Mouse (Mus musculus): ENCODE measurements around the gene Parp1. TPM values are rescaled to one million over a fixed set of nuclear protein-coding genes. Genes with fewer than 3 reads are reported as not detected.

The Parp1 gene
- polyA plus RNA-seq, 1 experiment from 2014 or later = 285 TPM

DNA sequence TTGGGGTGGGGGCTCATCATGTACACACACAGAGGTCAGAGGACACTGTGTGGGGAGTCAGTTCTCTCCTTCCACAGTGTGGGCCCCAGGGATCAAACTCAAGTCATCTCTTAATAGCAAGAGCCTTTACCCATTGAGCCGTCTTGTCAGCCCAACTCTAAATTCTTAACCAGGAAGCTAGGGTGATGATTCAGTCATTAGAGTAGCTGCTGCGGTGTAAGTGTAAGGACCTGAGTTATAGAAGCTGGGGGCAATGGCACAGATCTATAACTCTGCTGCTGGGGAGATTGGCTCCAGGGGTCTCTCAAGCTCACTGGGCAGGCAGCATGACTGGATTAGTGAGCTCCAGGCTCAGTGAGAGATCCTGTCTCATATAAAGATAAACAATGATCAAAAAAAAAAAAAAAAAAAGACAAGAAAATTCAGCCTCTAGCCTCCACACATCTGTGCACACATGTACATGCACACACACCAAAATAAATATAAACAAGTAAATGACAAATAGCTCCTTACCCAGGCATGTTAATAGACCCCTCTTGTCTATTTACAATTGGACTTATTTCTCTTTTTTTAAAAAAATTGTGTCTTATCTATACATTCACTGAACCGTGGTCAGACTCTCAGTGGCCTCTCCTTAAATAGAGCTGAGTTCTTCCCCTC, 25.9 kb upstream of the Parp1 start:
- H3K9me3 ChIP-seq = no peaks in the 10 kb centered on the region
- no peak for DNase-seq (ENCODE audit: low spot score)
- no peak overlapping the region for H3K27ac ChIP-seq (replicated peaks)
- H3K4me1 ChIP-seq = peaks cover 20% of the 10 kb centered on the region
- peaks cover 16% of the 10 kb centered on the region for H3K27me3 ChIP-seq (replicated peaks; ENCODE audit: low read depth, poor library complexity, severe bottlenecking)
- 90% methylated on average over 3 of the region's 3 CpGs for WGBS
- no peak overlapping the region for H3K4me3 ChIP-seq
- no peaks in the 10 kb centered on the region for H3K36me3 ChIP-seq (replicated peaks)

DNA sequence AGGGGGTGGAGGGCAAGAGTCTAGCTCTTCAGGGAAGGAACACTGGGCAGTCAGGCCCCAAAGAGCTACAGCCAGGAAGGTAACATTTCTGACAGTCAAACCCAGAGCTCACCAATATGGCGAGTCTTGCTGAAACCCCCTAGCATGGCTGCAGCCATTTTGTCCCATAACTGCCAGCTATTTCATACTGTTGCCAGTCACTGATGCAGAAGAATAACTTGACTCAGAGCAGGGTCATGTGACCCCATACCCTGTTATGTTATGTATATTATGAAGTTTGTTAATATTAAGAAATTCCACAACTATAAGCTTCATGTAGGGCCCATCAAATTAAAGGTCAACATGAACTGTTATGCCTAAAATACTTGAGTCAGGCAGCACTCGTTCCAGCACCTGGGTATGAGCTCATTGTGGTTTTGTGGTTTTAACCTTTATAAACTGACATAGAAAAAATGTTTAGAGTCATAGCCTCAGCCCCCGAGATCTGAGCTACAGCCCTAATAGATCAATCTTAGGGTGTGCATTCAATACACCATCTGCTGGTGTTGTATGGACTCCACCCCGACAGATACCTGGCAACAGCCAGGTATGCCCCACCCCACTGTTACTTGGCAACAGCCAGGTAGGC, 22.7 kb upstream of the Parp1 start:
- DNase-seq (ENCODE audit: low spot score) = no peak
- no peaks in the 10 kb centered on the region for H3K9me3 ChIP-seq
- H3K36me3 ChIP-seq (replicated peaks) = no peaks in the 10 kb centered on the region
- H3K4me3 ChIP-seq = no peak overlapping the region
- WGBS = 82% methylated on average over 4 of the region's 4 CpGs
- peaks cover 46% of the 10 kb centered on the region for H3K27me3 ChIP-seq (replicated peaks; ENCODE audit: low read depth, poor library complexity, severe bottlenecking)
- peaks cover 38% of the 10 kb centered on the region for H3K4me1 ChIP-seq
- H3K27ac ChIP-seq (replicated peaks) = no peak overlapping the region

DNA sequence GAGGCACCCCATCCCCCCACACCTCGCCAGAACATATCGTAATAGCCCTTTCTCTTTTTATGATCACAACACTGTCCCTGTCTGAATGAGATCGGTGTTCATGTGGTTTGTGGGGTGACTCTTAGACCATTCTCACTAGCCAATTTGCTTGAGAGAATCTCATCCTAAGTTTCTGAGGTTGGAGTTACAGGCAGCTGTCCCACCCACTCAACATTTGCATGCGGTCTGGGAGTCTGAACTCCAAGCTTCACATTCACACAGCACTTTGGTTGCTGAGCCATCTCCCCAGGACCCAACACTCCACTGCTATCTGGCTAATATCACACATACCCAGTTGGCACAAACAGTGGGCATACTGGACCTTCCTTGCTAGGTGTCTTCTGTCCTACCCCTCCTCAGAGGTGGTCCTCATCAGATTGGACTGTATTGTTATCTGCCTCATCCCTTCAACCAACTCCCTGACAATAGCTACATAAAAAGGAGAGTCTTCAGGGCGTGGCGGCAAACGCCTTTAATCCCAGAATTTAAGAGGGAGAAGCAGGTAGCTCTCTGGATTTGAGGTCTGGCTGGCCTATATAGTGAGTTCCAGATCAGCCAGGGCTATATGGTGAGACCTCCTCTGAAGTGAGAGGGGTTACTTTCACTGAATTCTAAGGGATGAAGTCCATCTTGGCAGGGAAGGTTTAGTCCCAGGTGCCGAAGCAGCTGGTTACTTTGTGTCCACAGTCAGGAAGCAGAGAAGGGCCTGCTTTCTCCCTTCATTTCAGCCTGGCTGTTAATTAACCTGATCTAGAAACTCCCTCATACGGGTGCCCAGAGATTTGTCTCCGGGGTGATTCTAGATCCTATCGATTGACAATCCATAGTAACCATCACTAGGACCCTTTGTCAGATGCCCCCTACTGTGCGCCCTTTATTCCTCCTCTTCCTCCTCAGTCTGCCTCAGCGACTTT, 21.6 kb upstream of the Parp1 start:
- DNase-seq (ENCODE audit: low spot score) = no peak
- Histone ChIP-seq H3K9me3 (no peaks in the 10 kb centered on the region), H3K27ac (replicated peaks) (peak overlapping the region; percentile 66), H3K4me3 (peak overlapping the region; percentile 48), H3K27me3 (replicated peaks; ENCODE audit: low read depth, poor library complexity, severe bottlenecking) (peaks cover 46% of the 10 kb centered on the region), H3K36me3 (replicated peaks) (no peaks in the 10 kb centered on the region), H3K4me1 (peaks cover 27% of the 10 kb centered on the region)
- WGBS = 48% methylated on average over 13 of the region's 13 CpGs

DNA sequence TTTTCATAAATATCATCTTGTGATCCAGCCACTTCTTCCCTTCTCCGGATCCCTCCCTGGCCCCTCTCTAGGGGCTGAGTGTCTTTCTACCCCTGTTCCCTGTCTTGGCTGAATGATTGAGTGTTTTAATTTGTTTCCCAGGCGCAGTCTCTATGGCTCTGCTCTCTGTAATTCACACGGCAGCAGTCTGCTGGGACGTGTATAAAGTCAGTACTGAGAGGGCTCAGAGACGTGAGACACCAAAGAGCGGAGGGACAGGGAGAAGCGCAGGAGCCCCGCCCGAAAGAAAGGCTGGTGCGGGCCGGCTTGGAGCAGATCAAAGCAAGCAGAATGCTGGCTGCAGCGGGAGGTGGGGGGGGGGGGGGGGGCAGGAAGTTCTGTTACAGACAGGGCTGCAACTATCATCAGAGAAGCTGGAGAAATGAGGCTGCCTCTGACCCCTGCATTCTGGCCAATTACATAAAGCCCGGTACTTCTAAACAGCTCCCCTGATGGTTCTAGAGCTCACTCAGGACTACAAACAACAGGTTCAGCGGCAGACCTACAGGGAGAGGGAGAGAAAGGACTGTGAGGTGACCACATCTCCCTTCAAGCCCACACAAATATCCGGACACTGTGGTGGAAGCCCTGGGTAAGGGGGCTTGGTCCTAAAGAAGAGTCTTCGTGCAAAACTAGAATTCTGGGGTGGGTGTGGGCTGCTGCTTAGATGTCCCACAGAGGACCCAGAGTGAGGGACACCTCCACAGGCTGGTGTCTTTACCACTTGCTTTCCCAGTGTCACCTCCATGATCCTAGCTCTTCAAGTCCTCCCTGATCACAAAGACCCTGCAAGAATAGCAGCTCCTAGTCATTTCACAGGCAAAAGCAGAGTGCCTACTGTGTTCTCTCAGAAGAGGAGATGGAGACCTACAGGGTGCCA, 20.7 kb upstream of the Parp1 start:
- Histone ChIP-seq H3K27ac (replicated peaks) (peak overlapping the region; percentile 66), H3K4me1 (peaks cover 27% of the 10 kb centered on the region), H3K9me3 (no peaks in the 10 kb centered on the region), H3K4me3 (peak overlapping the region; percentile 48), H3K36me3 (replicated peaks) (no peaks in the 10 kb centered on the region), H3K27me3 (replicated peaks; ENCODE audit: low read depth, poor library complexity, severe bottlenecking) (peaks cover 46% of the 10 kb centered on the region)
- DNase-seq (ENCODE audit: low spot score) = peak; percentile 67
- whole genome bisulfite sequencing = 2% methylated on average over 16 of the region's 16 CpGs

DNA sequence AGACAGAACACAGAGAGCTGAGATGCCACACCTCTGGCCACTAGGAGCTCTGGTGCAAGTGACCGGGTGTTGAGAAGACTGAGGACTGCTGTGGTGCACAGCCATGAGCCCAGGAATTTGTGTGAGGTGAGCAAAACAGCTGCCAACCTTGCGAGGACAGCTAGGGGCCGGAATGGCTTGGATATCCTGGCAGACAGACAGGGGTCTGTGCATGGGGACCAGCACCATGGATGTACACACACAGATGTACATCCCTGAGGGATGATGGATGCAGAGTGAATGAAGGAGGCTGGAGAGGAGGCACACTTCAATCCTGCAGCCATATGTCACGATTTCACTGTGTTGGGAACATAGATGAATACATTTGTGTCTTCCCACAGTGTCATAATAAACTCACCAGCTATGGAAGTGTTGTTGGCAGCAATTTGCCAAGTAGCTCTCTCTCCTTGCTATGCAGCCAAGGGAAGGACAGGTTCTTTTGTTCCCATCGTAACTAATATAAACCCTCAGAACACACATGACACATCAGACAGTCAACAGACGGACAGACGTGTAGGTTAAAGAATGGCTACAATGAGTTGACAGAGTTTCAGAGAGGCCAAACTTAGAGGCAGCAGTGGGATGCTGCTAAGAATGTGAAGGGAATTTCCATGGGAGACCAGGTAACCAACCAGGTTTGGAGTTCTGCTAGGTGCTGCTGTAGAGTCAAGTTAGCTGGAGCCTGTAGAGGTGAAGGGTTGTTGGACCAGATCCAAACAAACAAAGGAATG, 19.0 kb upstream of the Parp1 start:
- WGBS = 71% methylated on average over 7 of the region's 7 CpGs
- H3K27ac ChIP-seq (replicated peaks) = no peak overlapping the region
- no peaks in the 10 kb centered on the region for H3K36me3 ChIP-seq (replicated peaks)
- no peaks in the 10 kb centered on the region for H3K9me3 ChIP-seq
- H3K4me3 ChIP-seq = no peak overlapping the region
- DNase-seq (ENCODE audit: low spot score) = no peak
- H3K27me3 ChIP-seq (replicated peaks; ENCODE audit: low read depth, poor library complexity, severe bottlenecking) = peaks cover 46% of the 10 kb centered on the region
- H3K4me1 ChIP-seq = peaks cover 27% of the 10 kb centered on the region

DNA sequence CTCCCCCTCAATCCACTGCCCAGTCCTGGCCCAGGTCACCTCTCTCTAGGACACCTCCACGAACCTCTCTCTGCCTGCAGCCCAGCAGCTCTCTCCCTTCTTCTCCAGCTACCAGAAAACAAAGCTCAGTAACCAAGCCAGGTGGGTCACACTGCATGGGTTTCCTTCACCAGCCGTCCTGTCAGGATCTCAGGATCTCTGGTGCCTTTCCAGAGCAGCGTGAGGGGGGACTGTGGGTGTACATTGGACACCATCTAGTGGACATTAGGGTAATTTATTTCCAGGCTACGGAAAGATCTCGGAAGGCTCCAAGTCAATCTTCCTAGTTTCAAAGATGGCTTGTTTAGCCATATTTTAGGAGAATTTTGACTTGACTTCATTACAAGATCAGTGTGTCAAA, 18.0 kb upstream of the Parp1 start:
- Histone ChIP-seq H3K27ac (replicated peaks) (no peak overlapping the region), H3K4me1 (peaks cover 27% of the 10 kb centered on the region), H3K4me3 (no peak overlapping the region), H3K27me3 (replicated peaks; ENCODE audit: low read depth, poor library complexity, severe bottlenecking) (peaks cover 46% of the 10 kb centered on the region), H3K9me3 (no peaks in the 10 kb centered on the region), H3K36me3 (replicated peaks) (no peaks in the 10 kb centered on the region)
- DNase-seq (ENCODE audit: low spot score) = peak; percentile 50
- 24% methylated on average over 5 of the region's 5 CpGs for WGBS

DNA sequence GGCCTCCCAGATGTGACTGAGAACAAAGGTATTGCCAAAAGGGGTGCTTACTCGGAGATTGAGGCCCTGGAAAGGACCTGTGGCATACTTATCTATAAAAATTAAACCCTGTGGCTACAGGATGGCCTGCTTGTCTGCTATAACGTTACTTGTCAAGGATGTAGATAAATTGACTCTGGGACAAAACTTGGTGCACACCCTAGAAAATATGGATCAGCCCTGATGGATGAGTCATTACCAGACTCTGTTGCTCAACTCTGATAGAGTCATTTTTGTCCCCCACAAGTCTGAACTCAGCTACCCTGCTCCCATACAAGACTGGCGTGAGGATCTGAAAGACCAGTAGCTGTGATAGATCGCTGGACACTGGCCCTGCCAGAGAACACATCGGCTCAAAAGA, 11.8 kb upstream of the Parp1 start:
- no peaks in the 10 kb centered on the region for H3K27me3 ChIP-seq (replicated peaks; ENCODE audit: low read depth, poor library complexity, severe bottlenecking)
- H3K36me3 ChIP-seq (replicated peaks) = no peaks in the 10 kb centered on the region
- no peak for DNase-seq (ENCODE audit: low spot score)
- no peak overlapping the region for H3K4me3 ChIP-seq
- 0 out of 2 replicates have a peak, but pooled peaks cover 5% of the 10 kb centered on the region for H3K4me1 ChIP-seq
- no peaks in the 10 kb centered on the region for H3K9me3 ChIP-seq
- H3K27ac ChIP-seq (replicated peaks) = no peak overlapping the region
- WGBS = 85% methylated on average over 5 of the region's 5 CpGs

DNA sequence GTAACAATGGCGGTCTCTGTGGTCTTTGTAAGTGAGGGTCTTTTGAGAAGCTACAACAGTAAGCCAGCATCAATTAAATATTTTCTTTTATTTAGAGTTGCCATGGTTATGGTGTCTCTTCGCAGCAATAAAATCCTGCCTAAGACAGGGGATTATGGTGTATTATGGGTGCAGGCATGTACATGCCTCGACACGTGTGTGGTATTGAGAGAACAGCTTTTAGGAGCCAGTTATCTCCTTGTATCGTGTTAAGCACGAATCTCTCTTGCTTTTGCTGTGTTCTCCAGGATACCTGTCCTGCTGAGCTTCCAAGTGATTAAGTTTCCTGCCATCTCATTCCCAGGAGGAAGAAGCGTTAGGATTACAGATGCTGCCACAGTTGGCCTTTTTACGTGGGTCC, 9.3 kb upstream of the Parp1 start:
- no peak for DNase-seq (ENCODE audit: low spot score)
- H3K4me1 ChIP-seq = peaks cover 14% of the 10 kb centered on the region; the same call in 1 of the 2 replicates
- no peak overlapping the region for H3K4me3 ChIP-seq
- no peaks in the 10 kb centered on the region for H3K36me3 ChIP-seq (replicated peaks)
- H3K27ac ChIP-seq (replicated peaks) = no peak overlapping the region
- H3K9me3 ChIP-seq = no peaks in the 10 kb centered on the region
- H3K27me3 ChIP-seq (replicated peaks; ENCODE audit: low read depth, poor library complexity, severe bottlenecking) = no peaks in the 10 kb centered on the region
- WGBS = 80% methylated on average over 8 of the region's 8 CpGs

DNA sequence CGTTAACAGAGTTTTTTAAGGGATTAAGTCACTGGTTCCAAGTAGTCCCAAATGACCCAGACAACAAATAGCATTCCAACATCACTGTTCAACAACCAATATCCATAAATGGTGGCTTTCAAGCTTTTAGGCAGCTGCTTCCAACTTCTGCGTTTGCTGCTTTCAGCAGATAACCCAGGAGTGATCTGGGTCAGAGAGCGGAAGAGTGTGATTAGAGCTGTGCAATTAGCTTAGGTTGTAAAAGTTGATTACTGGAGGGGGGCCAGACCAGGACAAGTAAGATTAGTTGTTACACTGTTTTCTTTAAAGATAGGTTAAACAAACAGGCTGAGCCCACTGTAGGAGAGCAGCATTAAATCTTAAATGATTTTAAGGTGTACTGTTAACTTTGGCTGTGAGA, 7.5 kb upstream of the Parp1 start:
- Histone ChIP-seq H3K4me3 (no peak overlapping the region), H3K4me1 (peaks cover 14% of the 10 kb centered on the region; the same call in 1 of the 2 replicates), H3K36me3 (replicated peaks) (no peaks in the 10 kb centered on the region), H3K9me3 (no peaks in the 10 kb centered on the region), H3K27me3 (replicated peaks; ENCODE audit: low read depth, poor library complexity, severe bottlenecking) (no peaks in the 10 kb centered on the region), H3K27ac (replicated peaks) (no peak overlapping the region)
- DNase-seq (ENCODE audit: low spot score) = no peak
- 65% methylated on average over 3 of the region's 3 CpGs for WGBS

DNA sequence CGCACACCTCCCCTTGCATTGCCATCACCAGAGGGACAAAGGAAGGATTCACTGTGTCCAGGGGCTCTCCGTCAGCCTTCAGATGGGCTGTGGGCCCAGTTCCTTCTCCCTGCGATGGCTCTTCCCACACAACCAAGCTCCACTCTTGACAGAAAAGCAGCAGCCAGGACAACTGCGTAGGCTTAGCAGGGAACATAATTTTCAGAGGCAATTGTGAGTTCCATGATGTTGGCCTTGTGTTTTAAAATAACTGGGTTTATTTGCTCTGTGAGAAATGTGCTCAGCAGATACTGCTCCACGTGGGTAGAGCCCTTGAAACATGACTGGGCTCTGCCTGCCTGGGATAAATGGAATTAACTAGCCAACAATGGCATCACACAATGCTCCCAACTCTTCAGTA, 3.8 kb upstream of the Parp1 start:
- H3K36me3 ChIP-seq (replicated peaks) = no peaks in the 10 kb centered on the region
- no peak overlapping the region for H3K4me3 ChIP-seq
- peaks cover 16% of the 10 kb centered on the region for H3K4me1 ChIP-seq
- no peak for DNase-seq (ENCODE audit: low spot score)
- H3K27ac ChIP-seq (replicated peaks) = no peak overlapping the region
- WGBS = 80% methylated on average over 5 of the region's 5 CpGs
- no peaks in the 10 kb centered on the region for H3K27me3 ChIP-seq (replicated peaks; ENCODE audit: low read depth, poor library complexity, severe bottlenecking)
- H3K9me3 ChIP-seq = no peaks in the 10 kb centered on the region

DNA sequence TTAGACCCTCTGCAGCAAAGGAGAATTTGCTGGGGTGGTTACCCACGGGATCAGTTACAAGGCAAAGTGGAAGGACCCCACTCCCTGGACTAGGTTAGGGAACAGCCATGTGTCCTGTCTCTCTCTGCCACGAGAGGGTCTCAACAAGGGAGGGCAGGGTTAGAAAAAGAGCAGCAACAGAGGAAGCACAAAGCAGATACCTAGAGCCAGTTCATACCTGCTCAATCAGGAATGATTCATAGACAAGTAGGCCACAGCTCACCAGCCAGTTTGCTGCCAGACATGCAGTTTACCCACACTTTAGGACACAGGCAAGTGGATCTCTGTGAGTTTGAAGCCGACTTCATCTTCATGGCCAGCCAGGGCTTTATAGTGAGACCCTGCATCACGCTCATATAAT, 963 bp upstream of the Parp1 start:
- no peak overlapping the region for H3K4me3 ChIP-seq
- H3K27me3 ChIP-seq (replicated peaks; ENCODE audit: low read depth, poor library complexity, severe bottlenecking) = no peaks in the 10 kb centered on the region
- 81% methylated on average over 4 of the region's 4 CpGs for WGBS
- H3K27ac ChIP-seq (replicated peaks) = peak overlapping the region; percentile 1; the same call in 1 of the 2 replicates
- peaks cover 36% of the 10 kb centered on the region for H3K4me1 ChIP-seq
- H3K9me3 ChIP-seq = no peaks in the 10 kb centered on the region
- peaks cover 22% of the 10 kb centered on the region for H3K36me3 ChIP-seq (replicated peaks)
- no peak for DNase-seq (ENCODE audit: low spot score)

Data from embryonic facial prominence, embryonic 10.5 days (tissue).